Mouse (Mus musculus) myocyte (in vitro differentiated cells): Measurements from ENCODE around the gene Mast4.

Source experiments
- MAX ChIP-seq: IDR thresholded peaks from one replicate; pipeline ENCODE4 v1.6.1; 2011; ENCODE audit warnings: low read depth, mild to moderate bottlenecking, control low read depth
- MYOD1 ChIP-seq, 3 experiments: IDR thresholded peaks; one replicate each; pipeline ENCODE4 v1.6.1; 2011; ENCODE audit warnings: control low read depth in 2 of 3, low read depth in 2 of 3, mild to moderate bottlenecking in 2 of 3, moderate library complexity in 1 of 3; ENCODE audit not compliant: insufficient read length in 2 of 3, control insufficient read depth in 1 of 3
- MYOG ChIP-seq, 3 experiments: IDR thresholded peaks; one replicate each; pipeline ENCODE4 v1.6.1; 2011; ENCODE audit warnings: control low read depth in 2 of 3, low read depth in 2 of 3, mild to moderate bottlenecking in 2 of 3; ENCODE audit not compliant: insufficient read length in 2 of 3, control insufficient read depth in 1 of 3, insufficient read depth in 1 of 3
- POLR2A ChIP-seq: IDR thresholded peaks from one replicate; pipeline ENCODE4 v1.6.1; 2011; ENCODE audit warnings: low read depth, mild to moderate bottlenecking, control low read depth, moderate library complexity; ENCODE audit not compliant: insufficient read length
- POLR2AphosphoS2 ChIP-seq: IDR thresholded peaks from one replicate; pipeline ENCODE4 v1.6.1; 2011; ENCODE audit warnings: low read depth, control low read depth; ENCODE audit not compliant: insufficient read length
- REST ChIP-seq: IDR thresholded peaks from one replicate; pipeline ENCODE4 v1.6.1; 2011; ENCODE audit warnings: mild to moderate bottlenecking, control low read depth, moderate library complexity; ENCODE audit not compliant: insufficient read depth, insufficient read length
- SRF ChIP-seq: IDR thresholded peaks from one replicate; pipeline ENCODE4 v1.6.1; 2011; ENCODE audit warnings: low read depth; ENCODE audit not compliant: control insufficient read depth, insufficient read length
- TCF12 ChIP-seq: IDR thresholded peaks from one replicate; pipeline ENCODE4 v1.6.1; 2011; ENCODE audit warnings: mild to moderate bottlenecking, control low read depth; ENCODE audit not compliant: poor library complexity, insufficient read depth, severe bottlenecking
- USF1 ChIP-seq: IDR thresholded peaks from one replicate; pipeline ENCODE4 v1.6.1; 2011; ENCODE audit warnings: low read depth, mild to moderate bottlenecking, control low read depth, moderate library complexity

DNA sequence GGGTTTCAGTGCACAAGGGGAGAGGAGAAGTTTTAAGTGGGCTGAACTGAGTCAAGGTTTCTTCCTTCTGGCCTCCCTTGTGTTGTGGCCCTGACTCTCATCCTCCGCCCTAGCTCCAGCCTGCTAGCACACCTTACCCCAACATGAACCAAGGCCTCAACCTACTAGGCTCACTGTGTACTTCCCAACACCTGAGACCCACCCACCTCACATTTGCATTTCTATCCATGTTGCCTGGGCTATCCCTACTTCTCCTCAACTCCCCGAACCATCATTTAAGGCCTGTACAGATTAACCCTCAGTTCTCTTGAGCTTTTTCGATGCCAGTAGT is 589.1 kb downstream of the Mast4 start:
- TF ChIP-seq USF1 (no peak), SRF (no peak), POLR2A (no peak), TCF12 (no peak), REST (no peak), MYOD1 (IDR thresholded peaks at IDR 0.05; ENCODE audit: control insufficient read depth in 1 of 3, insufficient read length in 2 of 3, low read depth in 2 of 3) (no peak), POLR2AphosphoS2 (no peak), MYOG (IDR thresholded peaks at IDR 0.05; ENCODE audit: control insufficient read depth in 1 of 3, insufficient read depth in 1 of 3, insufficient read length in 2 of 3, low read depth in 2 of 3) (no peak), MAX (no peak)
